Mouse (Mus musculus) midbrain, embryonic 16.5 days (tissue): ENCODE results near the gene F930015N05Rik. TPM values are rescaled to one million over a fixed set of nuclear protein-coding genes. Genes with fewer than 3 reads are reported as not detected.

ENCODE experiments used
- ATAC-seq: fragments of 200-750 bp; cut with Nextera tagmentation; 2 replicates; pipeline ENCODE4 v1.8.0; 2017; ENCODE audit warnings: moderate TSS enrichment
- H3K27ac ChIP-seq: fragments of 300-500 bp; sonication (generic); 2 replicates; pipeline ENCODE4 v1.5.1; 2014; ENCODE audit warnings: mild to moderate bottlenecking, low read length, mixed read lengths
- H3K27me3 ChIP-seq: fragments of 300-500 bp; sonication (generic); 2 replicates; pipeline ENCODE4 v1.6.1; 2014; ENCODE audit warnings: low read depth, low read length, mixed read lengths; ENCODE audit not compliant: control insufficient read depth, insufficient read depth
- H3K36me3 ChIP-seq: fragments of 300-500 bp; sonication (generic); 2 replicates; pipeline ENCODE4 v1.6.1; 2014; ENCODE audit warnings: mild to moderate bottlenecking, low read length, moderate library complexity, mixed read lengths; ENCODE audit not compliant: control insufficient read depth, insufficient read depth
- H3K4me1 ChIP-seq: fragments of 300-500 bp; sonication (generic); 2 replicates; pipeline ENCODE4 v1.6.1; 2014; ENCODE audit warnings: mild to moderate bottlenecking, low read length, mixed read lengths; ENCODE audit not compliant: control insufficient read depth, insufficient read depth
- H3K4me2 ChIP-seq: fragments of 300-500 bp; sonication (generic); 2 replicates; pipeline ENCODE4 v1.6.1; 2014; ENCODE audit warnings: mild to moderate bottlenecking, low read length, mixed read lengths
- H3K4me3 ChIP-seq: fragments of 300-500 bp; sonication (generic); 2 replicates; pipeline ENCODE4 v1.5.1; 2014; ENCODE audit warnings: low read depth, mild to moderate bottlenecking, low read length, moderate library complexity, mixed read lengths
- H3K9ac ChIP-seq: fragments of 300-500 bp; sonication (generic); 2 replicates; pipeline ENCODE4 v1.6.1; 2014; ENCODE audit warnings: low read depth, low read length, mixed read lengths
- H3K9me3 ChIP-seq: fragments of 300-500 bp; sonication (generic); replicated peaks from 2 replicates; pipeline ENCODE4 v1.6.1; 2014; ENCODE audit warnings: mild to moderate bottlenecking, low read length, mixed read lengths; ENCODE audit not compliant: control insufficient read depth, poor library complexity, severe bottlenecking
- WGBS: fragments of 180-500 bp; shearing (Covaris S2); extraction: QIAGEN DNeasy Blood & Tissue Kit; methylation state at CpG from one replicate; pipeline ENCODE4 v1.1.7; 2014; 5-methylcytosine and 5-hydroxymethylcytosine counted together
- polyA plus RNA-seq: library from polyadenylated mRNA; unstranded; fragments of >200 nt; fragmentation: Nextera tagmentation; extraction: Ambion mirVana; gene quantifications from 2 replicates; pipeline ENCODE4 v1.2.1, GENCODE M21; 2015

F930015N05Rik gene
- polyA plus RNA-seq, 1 experiment from 2014 or later: 1.2 TPM

DNA sequence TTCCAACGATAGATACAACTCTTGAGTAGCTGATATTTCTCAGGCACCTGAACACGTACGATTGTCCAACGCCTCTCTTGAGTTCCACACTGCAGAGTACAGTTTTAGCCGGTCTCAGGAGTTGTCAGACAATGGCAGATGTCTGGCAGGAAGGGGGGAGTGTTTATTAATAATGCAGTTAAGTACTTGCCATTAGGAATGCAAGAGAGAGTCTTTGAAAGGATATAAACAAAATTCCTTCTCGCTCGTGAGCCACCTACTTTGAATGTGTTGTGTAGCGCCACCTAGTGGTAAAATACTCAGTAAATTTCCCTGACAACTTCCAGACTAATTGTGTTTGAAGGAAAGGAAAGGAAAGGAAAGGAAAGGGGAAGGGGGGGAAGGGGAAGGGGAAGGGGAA, 5.7 kb upstream of the F930015N05Rik start:
- H3K27ac ChIP-seq: no peak overlapping the region
- no peak overlapping the region for H3K4me3 ChIP-seq
- H3K36me3 ChIP-seq: no peaks in the 10 kb centered on the region
- H3K4me1 ChIP-seq: peaks cover 4% of the 10 kb centered on the region; the same call in 1 of the 2 replicates
- H3K27me3 ChIP-seq: peaks cover 5% of the 10 kb centered on the region; the same call in 1 of the 2 replicates
- no peak overlapping the region for H3K9ac ChIP-seq
- H3K9me3 ChIP-seq: no peaks in the 10 kb centered on the region
- no peak for ATAC-seq
- WGBS: 28% methylated on average over 8 of the region's 8 CpGs
- peak overlapping the region; percentile 34 for H3K4me2 ChIP-seq

DNA sequence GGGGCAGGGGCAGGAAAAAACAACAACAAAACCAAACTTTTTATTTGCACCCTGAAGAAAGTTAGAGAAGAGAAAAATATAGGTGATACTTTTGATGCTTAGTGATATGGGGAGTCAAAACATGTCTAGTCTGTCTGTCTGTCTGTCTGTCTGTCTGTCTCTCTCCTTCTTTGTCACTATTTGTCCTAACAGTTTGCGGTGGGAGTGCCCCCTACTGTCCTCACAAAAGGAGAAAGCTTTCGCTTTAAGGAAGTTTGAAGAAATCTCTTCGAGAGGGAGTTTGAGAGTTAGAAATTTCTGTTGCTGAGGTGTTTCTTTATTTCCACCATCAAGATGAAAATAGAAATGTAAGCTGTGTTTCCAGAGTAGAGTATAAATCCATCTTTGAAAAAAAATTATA, 2.5 kb upstream of the F930015N05Rik start:
- H3K9me3 ChIP-seq: no peaks in the 10 kb centered on the region
- H3K4me2 ChIP-seq: no peak overlapping the region
- WGBS: 23% methylated on average over 3 of the region's 3 CpGs
- no peak overlapping the region for H3K4me3 ChIP-seq
- no peak for ATAC-seq
- no peaks in the 10 kb centered on the region for H3K36me3 ChIP-seq
- H3K9ac ChIP-seq: no peak overlapping the region
- H3K27ac ChIP-seq: no peak overlapping the region
- peaks cover 15% of the 10 kb centered on the region for H3K4me1 ChIP-seq
- H3K27me3 ChIP-seq: peaks cover 5% of the 10 kb centered on the region; the same call in 1 of the 2 replicates

DNA sequence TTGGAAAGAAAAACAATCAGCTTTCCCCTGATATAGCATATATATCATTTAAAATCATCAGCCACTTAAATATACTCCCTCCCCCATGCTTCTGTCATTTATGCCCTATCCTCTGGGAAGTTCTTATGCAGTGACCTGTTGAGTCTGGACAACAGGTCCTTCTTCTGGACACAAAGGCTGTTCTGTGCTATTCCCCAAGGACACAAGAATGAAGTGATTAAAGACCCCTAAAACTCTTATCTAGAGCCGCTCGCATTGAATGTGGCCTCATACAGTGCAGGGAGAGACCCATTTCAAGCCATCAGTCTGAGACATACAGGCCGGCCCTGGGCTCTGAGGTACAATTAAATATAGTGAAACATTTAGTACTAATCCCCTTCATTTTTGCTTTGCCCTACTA, 1.3 kb upstream of the F930015N05Rik start:
- H3K27me3 ChIP-seq: peaks cover 5% of the 10 kb centered on the region; the same call in 1 of the 2 replicates
- H3K27ac ChIP-seq: no peak overlapping the region
- no peaks in the 10 kb centered on the region for H3K9me3 ChIP-seq
- ATAC-seq: no peak
- no peaks in the 10 kb centered on the region for H3K36me3 ChIP-seq
- peaks cover 15% of the 10 kb centered on the region for H3K4me1 ChIP-seq
- no peak overlapping the region for H3K4me2 ChIP-seq
- WGBS: 30% methylated on average over 3 of the region's 3 CpGs
- H3K9ac ChIP-seq: no peak overlapping the region
- no peak overlapping the region for H3K4me3 ChIP-seq

DNA sequence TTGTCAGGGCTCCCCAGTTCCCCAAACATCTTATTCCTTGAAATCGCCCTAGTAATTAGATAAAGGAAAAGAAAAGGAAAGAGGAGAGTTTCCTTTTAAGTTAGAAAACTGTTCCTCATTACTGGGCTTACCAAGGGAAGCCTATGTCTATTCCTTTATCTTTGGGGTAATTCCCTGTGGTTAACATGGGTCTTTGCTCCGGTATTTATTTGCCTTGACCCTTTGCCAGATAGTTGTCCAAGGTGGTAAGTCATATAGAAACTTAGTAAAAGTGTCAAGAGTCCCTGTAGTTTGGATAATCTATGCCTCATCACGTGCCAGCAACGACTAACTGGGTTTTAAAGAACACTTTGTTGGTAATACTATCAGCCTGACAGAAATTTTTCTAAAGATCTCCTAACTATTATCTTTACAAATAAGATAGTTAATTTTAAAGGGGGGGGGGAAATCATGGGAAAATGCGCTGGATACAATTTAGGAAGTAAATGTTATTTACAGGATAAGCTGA, 392 bp upstream of the F930015N05Rik start:
- Histone ChIP-seq H3K27ac (no peak overlapping the region), H3K4me3 (peak overlapping the region; percentile 60), H3K27me3 (peaks cover 5% of the 10 kb centered on the region; the same call in 1 of the 2 replicates), H3K4me2 (peak overlapping the region; percentile 95), H3K4me1 (peaks cover 12% of the 10 kb centered on the region), H3K36me3 (no peaks in the 10 kb centered on the region), H3K9ac (no peak overlapping the region), H3K9me3 (no peaks in the 10 kb centered on the region)
- no peak for ATAC-seq
- 19% methylated on average over 5 of the region's 5 CpGs for WGBS

DNA sequence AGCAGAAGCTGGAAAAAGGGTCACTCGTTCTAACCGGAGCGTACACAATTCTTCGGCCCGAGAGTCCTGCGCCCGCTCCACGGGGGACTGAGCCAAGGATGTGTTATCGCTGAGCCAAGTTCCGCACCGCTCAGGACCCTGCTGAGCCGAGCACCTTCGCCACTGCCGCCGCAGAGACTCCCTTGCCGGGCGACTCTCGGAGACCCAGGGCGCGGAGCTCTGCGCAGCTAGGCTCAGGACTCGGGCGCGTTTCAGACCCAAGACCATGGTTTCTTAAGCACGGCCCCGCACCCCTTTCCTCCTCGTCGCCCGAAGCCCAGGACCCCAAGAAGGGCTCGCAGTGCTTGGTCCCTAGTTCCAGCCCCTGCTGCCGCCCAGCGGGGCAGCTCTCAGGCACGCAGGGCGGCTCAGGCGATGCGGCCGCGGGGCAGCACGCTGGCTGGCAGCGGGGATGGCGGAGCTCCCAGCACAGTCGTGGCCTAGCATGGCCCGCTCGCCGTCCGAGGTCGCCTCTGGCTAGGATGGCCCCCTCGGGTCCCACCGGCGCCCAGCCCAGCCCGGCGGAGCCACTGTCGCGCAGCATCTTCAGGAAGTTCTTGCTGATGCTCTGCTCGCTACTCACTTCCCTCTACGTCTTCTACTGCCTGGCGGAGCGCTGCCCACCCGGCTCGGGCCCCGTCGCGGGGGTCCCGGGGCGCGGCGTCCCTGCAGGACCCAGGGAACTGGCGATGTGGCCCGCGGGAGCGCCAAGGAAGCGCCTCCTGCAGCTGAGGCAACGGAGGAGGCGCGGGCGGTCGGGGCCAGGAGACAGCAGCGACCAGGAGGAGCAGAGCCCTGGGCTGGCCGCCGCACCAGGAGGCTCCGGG, 674 bp downstream of the F930015N05Rik start:
- Histone ChIP-seq H3K27ac (peak overlapping the region; percentile 55), H3K4me1 (peaks cover 11% of the 10 kb centered on the region), H3K9ac (peak overlapping the region; percentile 74), H3K4me2 (peak overlapping the region; percentile 95), H3K36me3 (no peaks in the 10 kb centered on the region), H3K9me3 (no peaks in the 10 kb centered on the region), H3K27me3 (peaks cover 5% of the 10 kb centered on the region; the same call in 1 of the 2 replicates), H3K4me3 (peak overlapping the region; percentile 60)
- under 1% methylated on average over 81 of the region's 81 CpGs for WGBS
- peak; percentile 72 for ATAC-seq

DNA sequence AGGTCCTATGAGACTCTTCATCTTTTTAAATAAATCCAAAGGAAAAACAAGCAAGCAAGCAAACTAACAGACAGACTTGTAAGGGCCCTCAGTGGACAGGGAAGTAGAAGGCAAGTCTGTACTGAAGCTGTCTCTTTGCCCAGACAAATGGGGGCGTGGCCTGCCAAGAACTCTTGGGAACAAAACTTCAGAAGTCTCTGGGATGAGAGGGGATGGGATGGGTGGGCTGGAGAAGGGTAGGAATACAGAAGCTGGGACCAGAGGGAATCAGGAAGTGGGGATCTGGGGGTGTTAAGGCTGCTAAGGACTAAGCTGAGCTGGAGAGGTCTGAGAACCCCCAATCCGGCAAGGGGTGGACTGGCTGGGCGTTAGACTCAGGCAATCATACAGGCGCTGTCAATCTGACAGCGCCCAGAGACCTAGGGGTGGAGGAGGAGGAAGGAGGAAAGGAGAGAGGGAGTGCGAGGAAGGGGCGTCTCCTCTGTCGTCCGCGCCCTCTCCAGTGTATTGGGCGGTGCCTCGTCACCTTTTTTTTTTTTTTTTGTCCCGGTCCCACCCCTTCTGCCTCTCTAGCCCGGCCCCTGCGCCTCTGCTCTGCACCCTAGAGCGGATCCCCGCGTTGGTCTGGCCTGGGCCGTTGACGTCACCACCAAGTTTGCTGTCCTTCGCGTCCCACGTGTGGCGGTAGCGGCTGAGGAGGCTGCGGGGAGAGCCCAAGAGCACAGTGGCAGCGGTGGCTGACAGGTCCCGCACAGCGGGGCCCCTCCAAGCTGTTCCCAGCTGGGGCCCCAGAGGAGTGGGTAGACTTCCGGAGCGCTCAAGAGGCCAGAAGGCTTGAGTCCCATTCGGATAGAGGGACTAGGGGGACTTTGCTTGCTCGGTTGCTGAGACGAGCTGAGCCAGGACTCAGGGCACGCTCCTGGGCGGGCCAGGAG, 1.6 kb downstream of the F930015N05Rik start, which contains the start of gene Hs3st3a1:
TSS of gene Hs3st3a1 (plus strand) at position 722 of the 935 bp plus-strand sequence.
- WGBS: under 1% methylated on average over 35 of the region's 36 CpGs

DNA sequence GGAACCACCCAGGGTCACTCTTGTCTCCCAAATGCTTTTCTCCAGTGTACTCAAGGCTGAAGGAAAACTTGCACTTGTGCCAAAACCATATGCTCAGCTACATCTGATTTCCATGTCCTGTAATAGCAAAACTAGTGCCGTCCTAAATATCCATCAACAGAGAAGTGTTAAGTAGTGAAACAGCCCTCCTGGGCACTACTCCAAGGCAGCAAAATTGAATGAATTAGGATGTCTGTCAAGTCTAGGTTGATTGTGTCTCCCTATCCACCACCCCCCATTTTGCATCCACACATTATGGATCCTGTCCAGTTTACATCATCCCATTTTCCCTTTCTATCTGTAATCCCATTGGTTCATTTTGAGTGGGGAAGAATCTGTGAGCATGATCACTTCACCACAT, 17.5 kb downstream of the F930015N05Rik start:
- ATAC-seq: no peak
- peaks cover 4% of the 10 kb centered on the region; the same call in 1 of the 2 replicates for H3K9me3 ChIP-seq
- no peak overlapping the region for H3K4me3 ChIP-seq
- no peaks in the 10 kb centered on the region for H3K4me1 ChIP-seq
- H3K4me2 ChIP-seq: no peak overlapping the region
- no peaks in the 10 kb centered on the region for H3K27me3 ChIP-seq
- H3K27ac ChIP-seq: no peak overlapping the region
- no peaks in the 10 kb centered on the region for H3K36me3 ChIP-seq
- 62% methylated on average over 1 of the region's 1 CpGs for WGBS
- H3K9ac ChIP-seq: no peak overlapping the region

More for the DNA sequence above, 1.6 kb downstream of the F930015N05Rik start, which contains the start of gene Hs3st3a1:
- Histone ChIP-seq H3K36me3 (no peaks in the 10 kb centered on the region), H3K4me3 (peak within 1 kb of the TSS; percentile 60), H3K9ac (peak within 1 kb of the TSS; percentile 74), H3K27ac (peak within 1 kb of the TSS; percentile 55), H3K27me3 (peaks cover 5% of the 10 kb centered on the region; the same call in 1 of the 2 replicates), H3K9me3 (no peaks in the 10 kb centered on the region), H3K4me1 (peaks cover 11% of the 10 kb centered on the region), H3K4me2 (peak within 1 kb of the TSS; percentile 95)
- ATAC-seq: peak; percentile 85

DNA sequence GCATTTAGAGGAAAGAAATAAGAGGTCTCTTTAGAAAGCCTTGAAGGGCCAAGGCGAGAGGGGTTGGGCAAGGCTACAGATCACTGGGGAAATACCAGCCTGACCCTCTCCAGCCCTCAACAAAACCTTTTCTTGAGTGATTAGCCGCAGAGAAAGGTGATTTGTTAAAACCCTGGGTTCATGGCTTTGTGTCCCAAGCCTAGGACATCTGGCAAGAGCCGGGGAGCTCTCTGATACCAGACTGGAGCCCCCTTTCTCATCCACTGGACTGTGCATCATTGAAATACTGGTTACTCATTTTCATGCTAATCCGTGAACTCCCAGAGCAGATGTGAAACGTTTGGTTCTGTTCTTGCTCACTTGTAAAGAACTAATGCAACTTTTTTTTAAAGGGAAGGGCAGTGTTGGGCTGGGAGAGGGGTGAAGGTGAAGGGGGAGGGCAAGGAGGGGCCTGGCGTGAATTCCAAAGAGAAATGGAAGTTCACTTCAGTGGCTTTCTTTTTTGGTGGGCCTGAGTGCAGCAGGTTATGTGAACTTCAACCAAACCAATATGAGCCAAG, 35.8 kb downstream of the F930015N05Rik start:
- Histone ChIP-seq H3K27me3 (no peaks in the 10 kb centered on the region), H3K36me3 (no peaks in the 10 kb centered on the region), H3K4me3 (no peak overlapping the region), H3K27ac (no peak overlapping the region), H3K9me3 (no peaks in the 10 kb centered on the region), H3K4me1 (peaks cover 14% of the 10 kb centered on the region), H3K9ac (no peak overlapping the region), H3K4me2 (no peak overlapping the region)
- no peak for ATAC-seq
- 22% methylated on average over 6 of the region's 6 CpGs for WGBS
